Mouse (Mus musculus): ENCODE results near the gene Git1.
"Not testable (repeated sequence)": the region's sequence is repeated elsewhere in the genome, so short reads cannot be mapped to it uniquely, and the experiment has no call there.

Git1 gene

DNA sequence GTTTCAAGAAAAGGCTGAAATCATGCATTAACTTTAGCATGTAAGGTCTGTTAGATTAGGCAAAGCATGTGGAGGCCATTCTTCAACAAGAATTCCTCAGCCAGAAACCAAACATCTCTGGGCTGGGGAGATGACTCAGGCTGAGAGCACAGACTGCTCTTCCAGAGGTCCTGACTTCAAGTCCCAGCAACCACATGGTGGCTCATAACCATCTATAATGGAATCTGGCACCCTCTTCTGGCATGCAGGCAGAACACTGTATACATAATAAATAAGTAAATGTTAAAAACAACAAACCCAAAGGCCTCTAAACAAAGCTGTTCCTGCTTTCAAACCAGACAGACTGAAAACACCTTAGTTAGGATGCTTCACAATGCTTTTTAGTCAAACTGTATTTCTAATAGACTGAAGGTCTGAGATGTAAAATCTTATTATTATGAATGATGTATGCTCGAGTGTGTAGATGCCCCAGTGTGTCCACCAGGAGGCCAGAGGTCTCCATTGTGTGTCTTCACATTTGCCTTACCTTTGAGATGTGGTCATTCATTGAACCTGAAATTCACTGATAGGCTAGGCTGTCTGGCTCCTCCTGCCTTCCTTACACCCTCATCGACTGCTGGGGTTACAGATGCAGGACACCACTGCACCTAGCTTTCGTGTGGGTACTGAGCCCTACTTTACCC is 32.6 kb downstream of the Git1 start:
- no peak for DNase-seq

DNA sequence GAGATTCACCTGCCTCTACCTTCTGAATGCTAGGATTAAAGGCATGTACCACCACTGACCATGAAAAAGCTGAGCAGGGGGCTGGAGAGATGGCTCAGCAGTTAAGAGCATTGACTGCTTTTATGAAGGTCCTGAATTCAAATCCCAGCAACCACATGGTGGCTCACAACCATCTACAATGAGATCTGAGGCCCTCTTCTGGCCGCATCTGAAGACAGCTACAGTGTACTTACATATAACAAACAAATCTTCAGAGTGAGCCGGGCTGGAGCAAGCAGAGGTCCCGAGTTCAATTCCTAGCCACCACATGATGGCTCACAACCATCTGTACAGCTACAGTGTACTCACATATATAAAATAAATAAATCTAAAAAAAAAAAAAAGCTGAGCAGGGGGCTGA is 35.1 kb downstream of the Git1 start:
- not testable (repeated sequence) for DNase-seq

DNA sequence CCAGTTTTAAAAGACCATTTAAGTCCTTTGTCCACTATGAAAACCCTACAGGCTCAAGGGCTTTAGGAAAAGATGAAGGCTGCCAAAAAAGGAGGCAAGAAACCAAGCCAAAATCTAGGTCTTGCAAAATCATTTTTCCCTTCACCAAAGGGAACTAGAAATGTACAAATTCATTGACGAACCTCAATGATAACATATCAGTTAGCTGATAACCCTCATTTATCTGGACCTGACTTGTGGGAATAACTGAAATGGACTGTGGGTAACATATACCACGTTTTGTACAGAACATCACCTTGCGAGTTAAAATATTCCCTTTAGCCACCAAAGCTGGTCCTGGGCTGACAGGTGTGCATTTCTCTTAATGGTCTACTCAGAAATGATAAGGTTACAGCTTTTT is 36.3 kb downstream of the Git1 start:
- no peak for DNase-seq

DNA sequence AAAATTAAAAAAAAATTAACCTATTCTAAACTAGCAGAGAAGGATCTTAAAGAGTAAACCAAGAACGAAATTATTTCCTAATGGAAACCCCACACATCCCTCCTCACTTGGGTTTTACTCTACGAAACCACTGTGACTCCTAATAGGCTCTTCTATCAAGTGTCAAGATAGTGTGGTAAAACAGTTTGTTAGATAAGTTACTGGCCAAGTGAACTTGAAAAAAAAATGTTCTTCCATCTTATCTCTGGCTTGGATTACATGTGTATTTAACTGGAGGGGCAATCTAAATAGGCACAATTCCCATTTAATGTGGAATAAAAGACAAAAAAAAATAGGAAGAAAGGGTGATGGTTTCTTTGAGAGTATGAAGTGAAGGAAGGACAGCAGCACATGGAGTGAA is 37.5 kb downstream of the Git1 start:
- no peak for DNase-seq

DNA sequence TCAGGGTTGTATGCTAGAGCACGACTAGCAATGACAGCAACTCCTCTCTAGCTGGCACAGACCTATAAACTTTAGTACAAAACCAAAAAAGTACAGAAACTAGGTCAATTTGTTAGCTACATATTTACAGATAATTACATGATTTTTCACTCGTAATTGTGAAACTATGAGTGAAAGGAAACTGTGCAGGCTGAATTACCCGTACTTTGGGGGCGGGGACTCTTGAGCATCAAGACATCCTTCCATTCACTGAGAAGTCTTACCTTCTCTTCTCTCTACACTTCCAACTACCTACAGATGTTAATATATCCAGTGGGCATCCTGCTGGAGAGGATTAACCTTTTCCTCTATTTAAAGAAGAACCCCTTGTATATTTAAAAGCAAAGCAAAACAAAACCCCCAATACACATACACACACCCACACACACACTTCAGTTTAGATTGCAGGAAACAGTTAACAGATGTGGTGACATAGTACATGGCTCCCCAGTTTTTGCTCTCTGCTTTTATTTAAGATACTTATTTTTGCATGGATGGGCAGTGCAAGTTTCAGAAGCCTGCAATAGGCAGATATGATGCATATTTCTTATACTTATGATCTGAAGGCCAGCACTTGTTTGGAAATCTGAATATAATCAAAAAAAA is 39.0 kb downstream of the Git1 start:
- no peak for DNase-seq

DNA sequence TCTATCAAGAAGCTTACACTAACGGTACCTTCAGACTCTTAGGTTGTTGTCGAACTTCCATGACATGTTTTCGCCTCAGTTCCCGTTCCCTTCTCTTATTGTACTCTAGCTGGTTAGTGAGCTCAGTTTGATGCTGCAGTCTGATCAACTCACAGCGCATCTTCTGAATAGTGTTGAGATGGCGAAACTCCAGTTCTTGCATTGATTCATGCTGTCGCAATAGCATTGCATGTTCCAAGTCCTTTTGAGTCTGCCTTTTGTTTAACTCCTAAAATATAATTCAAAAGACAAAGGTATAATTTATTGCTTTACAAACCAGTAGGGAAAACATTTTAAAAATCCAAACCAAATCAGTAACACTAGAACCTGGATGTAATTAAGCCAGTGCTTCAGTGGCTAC is 51.9 kb downstream of the Git1 start:
- no peak for DNase-seq

Data from lung, postnatal 10 days (tissue).